Mouse (Mus musculus) megakaryocyte-erythroid progenitor cell, adult 5-6 weeks (primary cell): Measurements from ENCODE around the gene Lzts3. TPM values are rescaled to one million over a fixed set of nuclear protein-coding genes. Genes with fewer than 3 reads are reported as not detected.
"Not testable (repeated sequence)": the region's sequence is repeated elsewhere in the genome, so short reads cannot be mapped to it uniquely, and the experiment has no call there.

Experiments used
- ATAC-seq: replicated peaks from 2 replicates; pipeline ENCODE4 v1.8.0; 2016; ENCODE audit warnings: mild to moderate bottlenecking, inconsistent platforms; ENCODE audit not compliant: severe bottlenecking, poor library complexity, low FRiP score, low TSS enrichment
- total RNA-seq, 2 experiments: library from RNA; stranded (forward) in 1 of 2; stranded (reverse) in 1 of 2; fragments of 200-1000, 215-1000 nt in 1 of 2; fragments of >200 nt in 1 of 2; fragmentation: Nextera tagmentation in 1 of 2; gene quantifications; 2 replicates each; pipeline ENCODE4 v1.2.3; 2014 to 2017

Lzts3 gene
- total RNA-seq (2014; fragmentation: Nextera tagmentation) (0.79 and 1.2 TPM in 2 replicates), total RNA-seq (2017) (0.08 TPM in 1 of 2 replicates, not detected in the other)

DNA sequence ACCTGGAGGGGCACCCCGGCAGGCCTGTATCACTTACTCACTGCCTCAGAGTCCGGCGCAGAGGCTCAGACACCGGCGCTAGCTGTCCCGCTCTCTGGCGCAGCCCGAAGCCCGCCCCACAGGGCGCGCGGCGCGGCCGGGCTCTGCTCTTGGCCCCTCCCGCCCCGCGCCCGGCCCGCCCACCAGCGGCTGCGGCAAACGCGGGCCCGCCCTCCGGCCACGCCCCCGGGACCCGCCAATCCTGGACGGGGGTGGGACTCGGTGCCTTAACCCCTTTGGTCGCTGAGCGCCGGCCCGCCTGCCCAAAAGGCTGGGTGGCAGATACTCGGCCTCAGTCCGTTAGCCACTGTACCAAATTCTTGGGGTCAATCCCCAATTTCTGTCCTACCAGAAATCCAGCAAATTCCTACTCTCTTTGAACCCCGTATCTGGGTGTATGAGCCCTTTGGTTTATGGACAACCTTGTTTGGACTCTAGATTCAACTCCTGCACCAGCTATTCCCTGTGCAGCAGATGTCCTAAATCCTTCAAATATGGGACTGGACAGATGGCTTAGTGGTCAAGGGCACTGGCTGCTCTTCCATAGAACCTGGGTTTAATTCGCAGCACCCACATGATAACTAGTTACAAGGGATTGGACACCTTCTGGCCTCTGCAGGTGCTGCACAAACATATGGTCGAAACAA, at the start of gene Lzts3:
Gene Lzts3, minus strand, starts transcription at position 120 of the 686 bp plus-strand sequence.
- peak; percentile 86 for ATAC-seq

DNA sequence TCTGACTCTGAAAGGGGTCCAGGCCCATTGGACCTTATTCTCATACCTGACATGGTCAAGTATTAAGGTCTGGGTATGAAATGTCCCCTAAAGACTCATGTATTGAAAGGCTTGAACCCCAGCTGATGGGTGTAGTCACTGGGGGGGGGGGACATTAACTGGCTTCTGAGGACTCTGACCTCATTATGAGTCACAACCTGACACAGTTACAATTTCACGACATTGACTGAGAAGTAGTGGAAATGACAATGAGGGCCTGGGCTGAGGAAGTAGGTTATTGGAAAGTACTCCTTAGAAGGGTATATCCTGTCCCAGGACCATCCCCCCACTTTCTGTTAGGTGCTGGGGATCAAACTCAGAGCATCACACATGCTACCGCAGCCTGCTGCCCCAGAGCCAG, 46.4 kb upstream of the Lzts3 start:
- no peak for ATAC-seq

DNA sequence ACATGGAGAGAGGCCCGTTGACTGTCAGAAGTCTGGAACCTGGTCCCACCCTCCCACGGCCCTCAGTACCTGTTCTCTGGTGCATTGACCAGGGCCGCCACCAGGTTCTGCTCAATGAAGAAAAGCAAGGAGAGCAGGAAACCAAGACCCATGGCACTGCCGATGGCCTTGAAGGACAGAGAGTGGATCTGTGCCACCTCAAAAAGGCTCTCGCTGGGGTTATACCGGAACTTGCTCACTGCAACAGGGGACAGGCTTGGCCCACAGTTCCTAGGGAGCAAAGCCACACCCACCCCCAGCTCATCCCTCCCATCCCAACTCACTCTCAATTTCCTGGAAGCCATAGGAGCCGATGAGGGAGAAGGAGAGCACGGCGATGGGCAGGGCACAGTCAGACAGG, 42.8 kb upstream of the Lzts3 start:
- no peak for ATAC-seq

DNA sequence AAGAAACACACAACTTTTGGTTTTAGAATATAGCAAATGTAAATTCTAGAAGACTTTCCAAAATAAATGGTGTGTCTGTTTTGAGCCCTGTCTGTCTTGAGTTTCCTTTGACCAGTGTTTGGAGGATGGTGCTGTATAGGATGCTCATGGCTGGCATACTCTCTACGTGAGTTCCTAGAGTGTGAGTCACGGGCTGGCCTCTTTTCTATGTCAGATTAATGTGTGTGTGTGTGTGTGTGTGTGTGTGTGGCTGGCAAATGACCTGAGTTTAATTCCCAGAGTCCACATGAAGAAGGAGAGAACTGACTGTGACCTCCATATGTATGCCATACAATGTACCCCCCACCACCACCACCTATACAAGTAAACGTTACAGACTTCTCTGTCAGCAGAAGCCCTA, 38.9 kb upstream of the Lzts3 start:
- ATAC-seq, result no peak

DNA sequence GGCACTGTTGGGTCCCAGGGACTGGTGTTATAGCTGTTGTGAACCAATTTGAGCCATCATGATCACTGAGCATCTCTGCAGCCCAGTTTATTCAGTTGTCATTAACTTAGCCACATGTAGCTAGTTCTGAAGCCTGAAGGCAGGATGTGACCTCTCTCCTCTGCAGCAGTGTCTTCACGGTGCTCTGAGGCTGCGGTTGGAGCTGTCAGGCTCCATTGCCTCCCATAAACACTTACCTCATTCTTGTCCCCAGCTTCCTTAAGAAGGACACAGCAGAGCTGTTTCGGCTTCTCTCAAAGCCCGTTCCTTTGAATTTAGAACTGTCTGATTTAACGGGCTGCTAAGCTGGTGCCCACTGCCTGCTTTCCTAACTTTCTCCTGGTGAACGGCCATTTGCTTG, 37.3 kb upstream of the Lzts3 start:
- ATAC-seq, result no peak

DNA sequence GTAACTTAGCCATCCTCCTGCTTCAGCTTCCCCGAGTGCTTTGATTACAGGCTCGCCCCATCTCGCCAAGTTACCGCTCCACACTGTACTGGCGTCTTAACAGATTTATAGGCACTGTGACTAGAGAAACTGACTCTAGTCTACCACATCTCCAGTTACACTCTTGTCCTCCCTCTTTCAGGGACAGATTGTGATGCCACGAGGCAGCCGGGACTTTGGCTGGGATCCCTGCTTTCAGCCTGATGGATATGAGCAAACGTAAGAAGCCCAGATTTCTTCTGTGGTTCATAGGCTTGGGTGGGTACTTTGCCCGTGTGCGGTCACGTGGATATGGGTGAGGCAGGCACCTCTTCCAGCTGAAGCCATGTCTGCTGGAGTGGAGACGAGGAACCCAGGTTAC, 36.6 kb upstream of the Lzts3 start:
- ATAC-seq, result no peak

DNA sequence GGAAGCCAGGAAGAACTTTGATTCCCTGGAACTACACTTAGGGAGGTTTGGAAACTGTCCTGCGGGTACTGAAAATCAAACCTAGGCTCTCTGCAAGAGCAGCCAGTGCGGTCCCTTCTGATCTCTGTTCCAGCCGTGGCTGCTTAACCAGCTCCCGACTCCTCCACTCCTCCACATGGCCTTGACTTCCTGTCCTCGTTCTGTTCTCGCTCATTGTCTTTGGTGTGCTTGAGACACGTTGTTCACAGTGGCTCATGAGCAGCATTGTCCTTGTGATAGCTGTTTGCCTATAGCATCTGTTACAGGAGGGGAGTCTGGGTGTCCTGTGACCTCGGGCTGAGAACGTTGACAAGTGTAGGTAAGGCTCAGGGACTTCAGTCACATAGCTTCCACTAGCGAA, 34.6 kb upstream of the Lzts3 start:
- no peak for ATAC-seq

DNA sequence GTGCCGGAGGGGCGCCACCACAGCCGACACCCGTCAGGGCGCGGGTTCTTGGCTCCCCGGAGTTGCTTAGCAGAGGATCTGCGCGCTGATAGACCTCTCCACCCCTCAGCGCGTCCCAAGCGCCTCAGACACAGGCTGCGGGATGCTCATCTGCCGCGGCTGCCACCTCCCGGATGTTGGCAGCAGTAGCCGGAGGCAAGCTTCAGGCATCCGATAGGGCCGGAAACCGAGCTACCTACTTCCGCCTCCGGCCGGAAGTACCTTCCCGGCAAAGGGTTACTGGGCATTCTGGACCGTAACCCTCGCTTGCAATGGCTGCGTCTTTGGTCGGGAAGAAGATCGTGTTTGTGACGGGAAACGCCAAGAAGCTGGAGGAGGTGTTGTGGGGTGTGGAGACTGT, 25.0 kb upstream of the Lzts3 start, which contains the start of gene Itpa:
Gene Itpa, plus strand, starts transcription at position 52 of the 400 bp plus-strand sequence.
- peak; percentile 87 for ATAC-seq

DNA sequence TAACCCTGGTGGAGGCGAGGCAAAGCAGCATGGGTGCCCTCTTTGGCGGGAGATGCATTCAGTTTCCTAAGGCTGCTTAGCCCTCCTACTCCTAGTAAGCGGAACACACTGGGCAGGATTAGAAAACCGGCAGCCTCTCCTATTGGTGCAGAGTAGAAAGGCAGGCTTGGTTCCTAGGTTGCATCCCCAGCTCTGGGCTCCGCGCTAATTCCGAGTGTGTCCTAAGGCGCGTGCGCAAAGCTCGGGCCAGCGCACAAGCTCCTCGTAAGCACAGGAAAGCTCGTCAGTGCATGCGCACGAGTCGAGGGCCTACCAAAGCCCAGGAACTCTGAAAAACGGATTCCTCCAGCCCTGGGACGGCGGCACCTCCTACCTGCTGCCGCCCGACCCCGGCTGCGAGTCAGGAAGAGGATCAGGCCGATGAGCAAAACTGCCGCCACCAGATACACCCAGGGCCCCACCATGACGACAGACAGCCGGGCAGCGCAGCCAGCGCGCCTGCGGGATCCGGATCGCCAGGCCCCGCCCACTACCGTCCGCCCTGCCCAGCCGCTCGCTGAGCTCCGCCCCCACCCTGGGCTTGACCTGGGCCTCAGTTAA, 21.6 kb upstream of the Lzts3 start, which contains the start of gene Ddrgk1:
Gene Ddrgk1, minus strand, starts transcription at position 558 of the 600 bp plus-strand sequence.
- ATAC-seq, result peak; percentile 81

DNA sequence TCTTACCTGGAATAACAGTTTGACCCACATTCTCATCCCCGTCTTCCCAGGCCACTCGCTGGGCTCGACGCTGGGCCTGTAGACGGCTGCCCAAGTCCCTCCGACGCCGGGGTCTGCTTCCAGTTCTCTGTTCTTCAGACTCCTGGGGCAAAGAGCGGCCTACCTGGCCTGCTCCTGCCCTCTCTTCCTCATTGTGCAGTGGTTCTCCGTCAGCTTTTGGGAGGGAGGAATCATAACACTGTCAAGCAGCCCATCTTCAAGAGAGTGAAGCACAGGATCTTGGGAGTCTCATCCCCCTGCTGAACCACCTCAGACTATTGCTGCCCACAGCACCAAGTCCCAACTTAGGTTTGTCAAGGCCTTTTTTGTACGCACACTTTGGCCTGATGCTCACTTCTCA, 20.7 kb upstream of the Lzts3 start:
- ATAC-seq, result no peak

DNA sequence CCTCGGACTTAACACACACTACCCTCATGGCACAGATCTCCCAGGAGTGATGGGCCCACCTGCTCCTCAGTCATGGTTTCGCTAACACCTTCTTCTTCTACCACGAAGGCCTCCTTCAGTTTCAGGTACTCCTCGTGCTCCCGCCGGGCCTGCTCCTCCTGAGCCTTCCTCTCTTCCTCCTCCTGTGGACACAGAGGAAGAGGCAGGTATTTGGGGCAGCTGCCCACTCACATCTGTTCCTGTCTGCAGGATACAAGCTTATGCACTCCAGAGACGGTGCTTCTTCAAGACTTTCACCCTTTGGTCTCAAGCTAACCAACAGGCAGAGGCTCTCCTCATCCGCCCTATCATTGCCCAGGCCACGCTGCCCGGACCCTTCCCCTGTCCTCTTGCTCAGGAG, 15.9 kb upstream of the Lzts3 start:
- ATAC-seq, result no peak

DNA sequence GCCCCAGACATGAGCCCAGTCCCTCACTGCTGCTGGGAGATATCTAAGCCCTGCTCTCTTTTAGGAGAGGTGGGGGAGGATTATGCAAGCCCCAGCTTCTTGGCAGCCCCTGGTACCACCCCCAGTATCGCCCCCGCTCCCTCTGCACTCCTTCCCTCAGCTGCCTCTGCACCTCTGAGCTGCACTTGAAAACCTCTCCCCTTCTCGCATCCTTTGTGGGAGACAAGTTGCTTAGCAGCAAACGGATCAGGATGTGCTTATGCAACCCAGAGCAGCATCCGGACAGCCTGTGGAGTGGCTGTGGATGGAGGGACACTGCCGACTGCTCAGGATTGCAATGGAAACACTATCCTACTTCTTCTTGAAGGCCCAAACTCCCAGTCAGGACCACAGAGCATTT, 14.9 kb upstream of the Lzts3 start:
- ATAC-seq, result no peak

DNA sequence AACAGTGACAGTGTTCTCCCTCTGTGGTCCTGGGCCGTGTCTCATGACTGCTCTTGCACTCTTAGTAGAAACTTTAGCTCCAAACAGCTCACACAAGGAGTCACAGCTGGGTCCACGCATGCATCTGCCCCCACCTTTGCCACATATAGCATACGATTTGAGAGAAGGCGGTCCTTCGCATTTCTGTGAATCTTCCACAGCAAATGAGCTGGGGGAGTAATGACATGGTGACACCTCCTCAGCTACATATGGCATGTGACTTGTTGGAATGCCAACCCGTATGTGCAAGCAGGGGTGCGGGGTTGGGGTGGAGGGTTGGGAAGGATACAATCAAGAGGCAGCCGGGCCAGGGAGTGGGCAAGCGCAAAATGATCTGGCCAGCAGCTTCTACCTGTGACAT, 13.9 kb upstream of the Lzts3 start:
- ATAC-seq, result no peak

DNA sequence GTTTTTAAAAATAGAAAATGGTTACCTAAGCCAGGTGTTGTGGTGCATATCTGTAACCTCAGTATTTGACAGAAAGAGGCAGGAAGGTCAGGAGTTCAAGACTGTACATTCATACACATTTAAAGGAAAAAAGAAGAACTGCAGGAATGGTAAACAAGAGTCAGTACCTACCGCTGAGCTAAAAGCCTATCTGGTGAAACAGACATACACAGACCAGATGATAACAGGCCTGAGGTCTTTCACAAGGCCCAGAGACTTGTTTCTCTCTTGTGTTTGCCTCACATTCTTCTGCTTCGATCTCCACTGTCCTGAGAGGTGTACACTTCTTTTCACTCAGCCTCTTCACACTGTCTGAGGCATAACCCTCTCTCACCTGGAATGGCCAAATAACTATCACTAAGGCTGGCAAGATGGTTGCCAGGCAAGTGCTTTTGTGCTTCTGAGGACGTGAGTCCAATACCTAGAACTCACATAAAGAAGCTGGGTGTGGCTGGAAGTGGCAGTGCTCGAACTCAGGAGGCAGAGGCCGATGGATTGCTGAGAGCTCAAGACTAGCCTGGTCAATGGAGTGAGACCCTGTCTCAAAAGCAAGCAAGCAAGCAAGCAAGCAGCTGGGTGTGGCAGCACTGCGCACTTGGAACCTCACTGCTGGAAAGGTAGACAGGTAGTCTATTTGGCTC, 13.2 kb upstream of the Lzts3 start:
- peak; percentile 67 for ATAC-seq

DNA sequence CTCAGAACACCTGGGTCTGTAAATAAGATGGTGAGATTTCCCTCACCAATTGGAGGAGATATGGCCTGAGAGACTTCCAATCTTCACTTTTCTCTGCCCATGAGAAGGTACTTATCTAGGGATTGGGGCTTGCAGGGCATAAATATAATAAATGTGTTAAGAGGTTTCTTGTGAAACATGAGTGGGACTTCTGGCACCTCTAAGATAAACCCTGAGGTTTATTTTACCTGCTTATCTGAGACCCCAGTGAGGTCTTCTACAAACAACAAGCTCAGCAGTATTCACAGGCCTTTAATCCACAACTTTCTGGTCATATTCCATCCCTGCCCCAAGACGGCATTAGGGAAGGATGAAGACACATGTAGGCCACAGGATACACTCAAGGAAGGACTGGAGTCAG, 11.2 kb upstream of the Lzts3 start:
- ATAC-seq, result peak; percentile 53

DNA sequence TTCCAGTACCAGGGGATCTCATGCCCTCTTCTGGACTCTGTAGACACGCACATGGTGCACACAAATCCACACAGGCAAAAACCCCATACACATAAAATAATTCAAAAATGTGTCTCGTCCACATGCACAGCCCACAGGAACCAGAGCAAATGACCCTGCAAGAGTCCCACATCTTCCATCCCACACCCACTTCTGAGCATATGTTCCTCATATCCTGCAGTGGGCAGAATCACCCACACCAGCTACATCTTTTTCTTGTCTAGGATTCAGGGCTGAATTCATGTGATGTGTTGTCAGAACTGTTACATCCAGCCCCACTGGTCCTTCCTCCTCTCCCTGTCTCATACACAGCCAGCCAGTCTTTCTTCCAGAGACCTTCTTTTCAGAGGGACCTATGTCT, 10.7 kb upstream of the Lzts3 start:
- no peak; the same call in 1 of the 2 replicates for ATAC-seq

DNA sequence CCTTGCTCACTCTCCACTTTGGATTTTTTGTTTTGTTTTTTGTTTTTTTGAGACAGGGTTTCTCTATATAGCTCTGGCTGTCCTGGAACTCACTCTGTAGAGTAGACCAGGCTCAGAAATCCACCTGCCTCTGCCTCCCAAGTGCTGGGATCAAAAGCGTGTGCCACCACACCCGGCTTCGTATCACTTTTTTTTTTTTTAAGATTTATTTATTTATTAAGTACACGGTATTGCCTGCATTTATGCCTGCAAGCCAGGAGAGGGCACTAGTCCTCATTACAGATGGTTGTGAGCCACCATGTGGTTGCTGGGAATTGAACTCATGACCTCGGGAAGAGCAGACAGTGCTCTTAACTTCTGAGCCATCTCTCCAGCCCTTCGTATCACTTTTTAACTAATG, 6.4 kb upstream of the Lzts3 start:
- ATAC-seq, result not testable (repeated sequence)

DNA sequence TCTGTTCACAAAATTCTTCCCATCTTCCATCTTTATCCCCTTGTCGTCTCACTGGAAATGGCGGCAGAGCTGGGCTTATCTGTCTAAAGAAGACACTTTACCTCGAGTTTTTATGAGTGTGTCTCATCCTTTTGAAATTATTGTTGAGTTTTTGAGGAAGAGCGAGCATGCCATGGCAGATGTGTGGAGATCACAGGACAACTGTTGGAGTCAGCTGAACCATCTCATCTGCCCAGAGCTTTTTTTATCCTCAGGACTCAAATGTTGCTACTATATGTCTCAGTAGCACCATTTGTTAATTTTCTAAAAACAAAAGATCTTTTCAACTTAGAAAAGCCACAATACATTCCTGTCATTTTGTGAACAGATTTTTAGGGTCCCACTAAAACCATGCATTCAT, 2.6 kb upstream of the Lzts3 start:
- ATAC-seq, result no peak

DNA sequence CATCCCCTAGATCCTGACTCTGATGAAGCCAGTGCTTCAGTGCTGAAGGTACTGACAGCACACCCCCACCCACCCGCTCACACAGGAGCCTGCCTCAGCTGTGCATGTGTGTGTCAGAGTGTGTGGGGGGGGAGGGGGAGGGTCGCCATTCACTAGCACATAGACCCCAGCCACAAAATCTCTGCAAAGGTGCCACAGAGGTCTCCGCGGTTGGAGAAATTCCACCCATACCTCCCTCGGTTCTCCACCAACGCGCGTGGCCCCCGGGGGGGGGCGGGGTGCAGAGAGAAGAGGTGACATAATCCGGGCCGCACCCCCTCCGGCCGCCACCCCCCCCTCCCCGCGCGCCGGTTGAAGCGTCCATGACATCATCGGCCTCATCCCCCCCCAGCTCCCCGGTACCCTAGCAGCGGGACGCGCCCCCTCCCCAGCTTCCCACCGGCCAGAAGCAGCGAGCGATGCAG, 374 bp downstream of the Lzts3 start:
- no peak for ATAC-seq

DNA sequence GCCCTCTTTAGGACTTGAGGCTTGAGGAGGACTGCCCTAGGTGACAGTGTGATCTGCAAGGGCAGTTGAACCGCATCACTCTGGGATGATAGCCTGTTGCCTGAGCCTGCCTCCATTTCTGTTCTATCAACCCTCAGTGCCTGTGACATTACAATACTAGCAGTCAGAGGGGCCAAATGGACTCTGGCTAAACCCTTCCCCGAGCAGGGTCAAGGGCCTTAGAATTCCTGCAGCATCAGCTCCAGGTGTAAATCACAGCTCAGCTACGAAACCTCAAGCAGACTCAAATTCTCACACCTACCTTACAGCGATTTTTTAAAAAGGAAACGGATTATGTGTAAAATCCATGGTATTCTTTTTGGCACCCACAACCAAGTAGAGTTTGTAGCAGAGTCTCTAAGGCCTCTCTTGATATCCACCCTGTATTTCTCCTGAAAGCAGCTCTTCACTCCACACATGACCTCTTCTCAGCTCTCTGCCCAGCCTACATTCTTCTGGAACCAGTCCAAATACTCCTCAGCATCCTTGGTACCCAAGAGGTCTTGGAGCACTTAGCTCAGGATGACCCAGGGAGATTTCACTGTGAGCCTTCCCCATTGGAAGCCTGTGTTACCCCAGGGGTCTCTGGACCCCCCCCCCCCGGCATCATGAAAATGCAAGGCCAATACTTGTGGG, 1.1 kb downstream of the Lzts3 start:
- no peak for ATAC-seq
